Mouse (Mus musculus) MEL (cell line): ENCODE data around the gene Ccdc172. TPM values are rescaled to one million over a fixed set of nuclear protein-coding genes. Genes with fewer than 3 reads are reported as not detected.

ENCODE experiments used
- DNase-seq: peaks from one replicate; pipeline ENCODE4 v3.0.0; 2011; ENCODE audit warnings: low read depth, low spot score
- H3K27ac ChIP-seq: 2 replicates; pipeline ENCODE4 v1.5.1; 2012; ENCODE audit warnings: low read depth, mild to moderate bottlenecking, control low read depth, low read length, moderate library complexity; ENCODE audit not compliant: control insufficient read depth
- H3K27me3 ChIP-seq, 2 experiments: fragments of 150-350 bp in 1 of 2; sonication (generic) in 1 of 2; 2 replicates each; pipeline ENCODE4 v1.6.1; 2012; ENCODE audit warnings: low read length in 2 of 2, mild to moderate bottlenecking in 2 of 2, improper control_type of control experiment in 1 of 2, moderate library complexity in 1 of 2; ENCODE audit not compliant: insufficient read depth in 2 of 2, control insufficient read depth in 1 of 2
- H3K36me3 ChIP-seq, 2 experiments: 2 replicates each; pipeline ENCODE4 v1.6.1; 2012 to 2014; ENCODE audit warnings: low read length in 2 of 2, improper control_type of control experiment in 1 of 2, inconsistent platforms in 1 of 2, mild to moderate bottlenecking in 1 of 2; ENCODE audit not compliant: insufficient read depth in 2 of 2, control insufficient read depth in 1 of 2
- H3K4me1 ChIP-seq, 2 experiments: fragments of 150-350 bp in 1 of 2; sonication (generic) in 1 of 2; 2 replicates each; pipeline ENCODE4 v1.6.1; 2012; ENCODE audit warnings: low read length in 2 of 2, improper control_type of control experiment in 1 of 2, mild to moderate bottlenecking in 1 of 2; ENCODE audit not compliant: insufficient read depth in 2 of 2, control insufficient read depth in 1 of 2
- H3K4me3 ChIP-seq, 2 experiments: fragments of 150-350 bp in 1 of 2; sonication (generic) in 1 of 2; 2 replicates each; pipeline ENCODE4 v1.5.1; 2012; ENCODE audit warnings: low read depth in 2 of 2, low read length in 2 of 2, mild to moderate bottlenecking in 2 of 2, moderate library complexity in 2 of 2, control low read depth in 1 of 2, improper control_type of control experiment in 1 of 2; ENCODE audit not compliant: control insufficient read depth in 1 of 2, insufficient read depth in 1 of 2
- H3K79me2 ChIP-seq: 2 replicates; pipeline ENCODE4 v1.6.1; 2012; ENCODE audit warnings: mild to moderate bottlenecking, low read length, moderate library complexity; ENCODE audit not compliant: control insufficient read depth, poor library complexity, insufficient read depth
- H3K9ac ChIP-seq: 2 replicates; pipeline ENCODE4 v1.6.1; 2012; ENCODE audit warnings: low read depth, mild to moderate bottlenecking, control low read depth, low read length, moderate library complexity; ENCODE audit not compliant: control insufficient read depth, poor library complexity, severe bottlenecking
- H3K9me3 ChIP-seq: fragments of 150-350 bp; sonication (generic); replicated peaks from 2 replicates; pipeline ENCODE4 v1.6.1; 2012; ENCODE audit warnings: mild to moderate bottlenecking, low read length, improper control_type of control experiment, moderate library complexity; ENCODE audit not compliant: insufficient read depth
- CHD2 ChIP-seq: IDR thresholded peaks from 2 replicates; pipeline ENCODE4 v1.6.1; 2011; ENCODE audit warnings: low read length, improper control_type of control experiment
- EP300 ChIP-seq, 2 experiments: IDR thresholded peaks; 2 replicates each; pipeline ENCODE4 v1.6.1; 2011; ENCODE audit warnings: improper control_type of control experiment in 2 of 2, low read length in 2 of 2, low read depth in 1 of 2, mild to moderate bottlenecking in 1 of 2
- GABPA ChIP-seq: IDR thresholded peaks from 2 replicates; pipeline ENCODE4 v1.6.1; 2012; ENCODE audit warnings: low read depth, mild to moderate bottlenecking, inconsistent platforms, low read length, improper control_type of control experiment, moderate library complexity
- JUND ChIP-seq: IDR thresholded peaks from 2 replicates; pipeline ENCODE4 v1.6.1; 2011; ENCODE audit warnings: low read depth, mild to moderate bottlenecking, improper control_type of control experiment, low read length
- MAFK ChIP-seq: IDR thresholded peaks from 2 replicates; pipeline ENCODE4 v1.6.1; 2011; ENCODE audit warnings: low read depth, mild to moderate bottlenecking, low read length, improper control_type of control experiment, borderline replicate concordance
- MAZ ChIP-seq: IDR thresholded peaks from 2 replicates; pipeline ENCODE4 v1.6.1; 2012; ENCODE audit warnings: low read depth, mild to moderate bottlenecking, inconsistent platforms, low read length, improper control_type of control experiment
- MEF2A ChIP-seq: IDR thresholded peaks from 2 replicates; pipeline ENCODE4 v1.6.1; 2014; ENCODE audit warnings: low read depth, mild to moderate bottlenecking, inconsistent platforms, low read length, improper control_type of control experiment; ENCODE audit not compliant: poor library complexity, insufficient replicate concordance, severe bottlenecking; ENCODE audit errors: extremely low read depth
- MYC ChIP-seq: IDR thresholded peaks from 2 replicates; pipeline ENCODE4 v1.6.1; 2011; ENCODE audit warnings: low read depth, mild to moderate bottlenecking, low read length, improper control_type of control experiment, moderate library complexity
- NRF1 ChIP-seq: IDR thresholded peaks from 2 replicates; pipeline ENCODE4 v1.6.1; 2014; ENCODE audit warnings: low read depth, mild to moderate bottlenecking, inconsistent platforms, low read length, improper control_type of control experiment, moderate library complexity; ENCODE audit not compliant: poor library complexity, insufficient read depth, severe bottlenecking
- RCOR1 ChIP-seq: IDR thresholded peaks from 2 replicates; pipeline ENCODE4 v1.6.1; 2012; ENCODE audit warnings: low read depth, mild to moderate bottlenecking, inconsistent platforms, low read length, improper control_type of control experiment
- SIN3A ChIP-seq: IDR thresholded peaks from 2 replicates; pipeline ENCODE4 v1.6.1; 2012; ENCODE audit warnings: low read length, improper control_type of control experiment, inconsistent platforms
- TCF12 ChIP-seq: IDR thresholded peaks from 2 replicates; pipeline ENCODE4 v1.6.1; 2014; ENCODE audit warnings: low read depth, mild to moderate bottlenecking, inconsistent platforms, low read length, improper control_type of control experiment, moderate library complexity
- UBTF ChIP-seq: IDR thresholded peaks from 2 replicates; pipeline ENCODE4 v1.6.1; 2012; ENCODE audit warnings: low read depth, mild to moderate bottlenecking, inconsistent platforms, low read length, improper control_type of control experiment, moderate library complexity, borderline replicate concordance; ENCODE audit not compliant: insufficient read depth
- USF2 ChIP-seq, 2 experiments: IDR thresholded peaks; 2 replicates each; pipeline ENCODE4 v1.6.1; 2011 to 2012; ENCODE audit warnings: improper control_type of control experiment in 2 of 2, low read length in 2 of 2, borderline replicate concordance in 1 of 2, inconsistent platforms in 1 of 2, low read depth in 1 of 2, mild to moderate bottlenecking in 1 of 2; ENCODE audit not compliant: insufficient read depth in 1 of 2
- ZKSCAN1 ChIP-seq: IDR thresholded peaks from 2 replicates; pipeline ENCODE4 v1.6.1; 2012; ENCODE audit warnings: low read depth, mild to moderate bottlenecking, inconsistent platforms, low read length, improper control_type of control experiment, moderate library complexity
- ZMIZ1 ChIP-seq: IDR thresholded peaks from 2 replicates; pipeline ENCODE4 v1.6.1; 2012; ENCODE audit warnings: low read depth, mild to moderate bottlenecking, inconsistent platforms, low read length, improper control_type of control experiment, moderate library complexity
- polyA plus RNA-seq, 2 experiments: library from polyadenylated mRNA; stranded (reverse) in 1 of 2; unstranded in 1 of 2; fragments of >175 nt in 1 of 2; fragments of >200 nt in 1 of 2; gene quantifications; 2 replicates each; pipeline versions ENCODE4 v1.2.1 to v1.2.4; 2012; ENCODE audit warnings: low replicate concordance in 2 of 2, low read depth in 1 of 2; ENCODE audit not compliant: insufficient read length in 2 of 2, insufficient read depth in 1 of 2, missing spikeins in 1 of 2
- total RNA-seq: library from RNA; depleted of rRNA; stranded (reverse); fragments of 300-350 nt; gene quantifications from 2 replicates; pipeline ENCODE4 v1.2.3, GENCODE M21; 2012

Gene Ccdc172
- total and polyA plus RNA-seq, 3 experiments: not detected

- no peaks in the 10 kb centered on the region for H3K79me2 ChIP-seq
- TF ChIP-seq MEF2A (no peak), NRF1 (no peak), JUND (no peak), EP300 (IDR thresholded peaks at IDR 0.05; ENCODE audit: low read depth in 1 of 2, low read length in 2 of 2) (no peak), SIN3A (no peak)
- no peaks in the 10 kb centered on the region for H3K27me3 ChIP-seq
- no peak overlapping the region for H3K4me3 ChIP-seq
- no peak overlapping the region for H3K27ac ChIP-seq
- no peaks in the 10 kb centered on the region for H3K4me1 ChIP-seq
- no peak overlapping the region for H3K9ac ChIP-seq
- no peaks in the 10 kb centered on the region for H3K9me3 ChIP-seq
- DNase-seq: no peak
- no peaks in the 10 kb centered on the region for H3K36me3 ChIP-seq
Observed at GRCm38 (mm10) chr19:58573072-58573438, 61.3 kb downstream of the Ccdc172 start.

- DNase-seq: no peak
- Histone ChIP-seq H3K9ac (no peak overlapping the region), H3K4me1 (no peaks in the 10 kb centered on the region), H3K9me3 (no peaks in the 10 kb centered on the region), H3K79me2 (no peaks in the 10 kb centered on the region), H3K4me3 (no peak overlapping the region), H3K36me3 (no peaks in the 10 kb centered on the region), H3K27ac (no peak overlapping the region), H3K27me3 (no peaks in the 10 kb centered on the region)
- TF ChIP-seq MEF2A (no peak), MAZ (no peak), ZKSCAN1 (no peak), MAFK (no peak), ZMIZ1 (no peak), RCOR1 (no peak), USF2 (IDR thresholded peaks at IDR 0.05; ENCODE audit: borderline replicate concordance in 1 of 2, insufficient read depth in 1 of 2, low read depth in 1 of 2, low read length in 2 of 2) (no peak), SIN3A (no peak), TCF12 (no peak), MYC (no peak), UBTF (no peak), CHD2 (no peak)
Observed at GRCm38 (mm10) chr19:58582018-58582417, 70.2 kb downstream of the Ccdc172 start.

GRCm38 (mm10) chr19:58582956-58583355, 71.2 kb downstream of the Ccdc172 start:
- H3K9ac ChIP-seq: no peak overlapping the region
- no peaks in the 10 kb centered on the region for H3K27me3 ChIP-seq

More at GRCm38 (mm10) chr19:58582956-58583355, 71.2 kb downstream of the Ccdc172 start:
- Histone ChIP-seq H3K27ac (no peak overlapping the region), H3K4me3 (no peak overlapping the region), H3K9me3 (no peaks in the 10 kb centered on the region), H3K4me1 (no peaks in the 10 kb centered on the region), H3K36me3 (no peaks in the 10 kb centered on the region), H3K79me2 (no peaks in the 10 kb centered on the region)
- no peak for TF ChIP-seq GABPA
- no peak for DNase-seq
